Mouse (Mus musculus): Measurements from ENCODE around the gene Ecsit. TPM values are rescaled to one million over a fixed set of nuclear protein-coding genes. Genes with fewer than 3 reads are reported as not detected.

Ecsit gene
- 10 to 100 TPM in 11 of 26 experiments, 1 to 10 TPM in 15; 3.1 to 19.1 (median 7.6) TPM for total RNA-seq (2018; cell fraction: chromatin; rRNA removed)
- 10 to 100 TPM in 22 of 26 experiments, 1 to 10 TPM in 4; 6.9 to 17.7 (median 12.1) TPM for total RNA-seq (2018; cell fraction: cytosol; rRNA removed)
- total RNA-seq (2018; cell fraction: nucleus; rRNA removed) = 10 to 100 TPM in 7 of 26 experiments, 1 to 10 TPM in 19; 2.4 to 23.3 (median 6.5) TPM
- polyA plus RNA-seq (2018) = 8.1 to 14.7 TPM (median 10.0 TPM) in 3 replicates

DNA sequence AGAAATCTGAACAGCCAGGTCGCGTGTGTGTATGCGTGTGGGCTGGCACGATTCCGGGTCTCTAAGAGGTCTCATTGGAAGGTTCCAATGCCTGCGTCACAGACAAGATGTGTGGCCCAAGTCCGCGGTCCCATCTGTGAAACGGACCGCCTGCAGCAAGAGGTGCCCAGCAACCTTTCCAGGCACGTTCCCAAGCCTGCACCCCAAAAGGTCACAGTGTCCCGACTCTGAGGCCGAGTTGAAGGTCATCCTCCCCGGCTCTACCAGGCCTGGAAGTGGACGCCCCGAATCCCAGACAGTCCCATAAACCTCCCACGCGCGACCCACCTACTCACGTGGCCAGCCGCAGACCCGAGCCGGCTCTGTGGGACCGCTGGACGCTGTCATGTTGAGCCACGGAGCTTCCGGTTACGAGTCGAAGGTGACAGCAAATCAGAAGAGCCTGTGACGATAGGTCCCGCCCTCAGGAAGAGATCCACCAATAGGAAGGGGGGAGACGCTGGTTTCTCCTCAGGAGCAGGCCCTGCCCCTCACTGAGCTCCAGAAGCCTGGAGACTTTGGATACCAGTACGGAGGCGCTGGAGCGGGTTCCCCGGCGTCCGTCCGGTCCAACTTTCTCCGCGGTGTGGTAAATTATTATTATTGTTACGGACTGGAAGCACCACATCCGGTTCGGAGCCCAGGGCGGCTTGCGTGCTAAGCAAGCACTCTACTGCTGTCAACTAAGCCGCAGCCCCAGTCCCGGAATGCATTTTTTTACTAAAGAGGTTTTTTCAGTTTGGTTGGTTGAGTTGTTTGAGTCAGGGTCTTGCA lies at the start of gene Ecsit:
Gene Ecsit, minus strand, starts transcription at position 417 of the 813 bp plus-strand sequence.
- Histone ChIP-seq H3K4me3 (ENCODE audit: inconsistent target) (peak within 1 kb of the TSS; percentile 86), H3K36me3 (ENCODE audit: inconsistent target) (no peaks in the 10 kb centered on the region), H3K79me2 (ENCODE audit: inconsistent target) (no peaks in the 10 kb centered on the region), H3K27ac (peak within 1 kb of the TSS; percentile 33)
- under 1% methylated on average over 48 of the region's 48 CpGs for WGBS (ENCODE audit: missing documents)

DNA sequence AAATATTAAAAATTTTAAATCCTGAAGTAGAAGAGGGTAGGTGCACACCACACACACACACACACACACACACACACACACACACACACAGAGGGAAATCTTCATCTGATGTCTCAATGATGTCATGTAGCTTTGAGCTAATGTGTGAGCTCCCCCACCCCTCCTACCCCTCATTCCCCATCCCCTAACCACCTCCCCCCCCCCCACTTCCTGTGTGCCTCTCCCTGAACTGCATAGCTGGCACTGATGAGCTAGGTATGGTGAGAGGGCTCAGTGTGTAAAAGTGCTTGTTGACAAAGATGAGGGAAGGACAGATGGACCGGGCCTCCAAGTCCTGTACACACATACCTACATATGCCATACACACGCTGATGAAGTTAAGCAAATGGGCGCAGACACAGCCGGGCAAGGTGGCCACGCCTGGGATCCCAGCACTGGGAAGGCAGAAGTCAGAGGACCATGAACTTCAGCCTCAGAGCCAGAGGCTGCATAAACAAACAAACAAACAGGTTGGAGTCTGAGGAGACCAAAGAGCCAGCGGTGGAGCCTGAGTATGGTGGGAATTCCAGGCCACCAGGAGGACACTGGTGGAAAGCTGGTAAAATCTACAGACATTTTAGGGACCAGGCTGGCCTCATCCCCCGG lies 49.1 kb upstream of the Ecsit start:
- H3K79me2 ChIP-seq (ENCODE audit: inconsistent target) = no peaks in the 10 kb centered on the region
- H3K4me3 ChIP-seq (ENCODE audit: inconsistent target) = no peak overlapping the region
- H3K27ac ChIP-seq = no peak overlapping the region
- WGBS (ENCODE audit: missing documents) = 83% methylated on average over 7 of the region's 7 CpGs
- H3K36me3 ChIP-seq (ENCODE audit: inconsistent target) = no peaks in the 10 kb centered on the region

DNA sequence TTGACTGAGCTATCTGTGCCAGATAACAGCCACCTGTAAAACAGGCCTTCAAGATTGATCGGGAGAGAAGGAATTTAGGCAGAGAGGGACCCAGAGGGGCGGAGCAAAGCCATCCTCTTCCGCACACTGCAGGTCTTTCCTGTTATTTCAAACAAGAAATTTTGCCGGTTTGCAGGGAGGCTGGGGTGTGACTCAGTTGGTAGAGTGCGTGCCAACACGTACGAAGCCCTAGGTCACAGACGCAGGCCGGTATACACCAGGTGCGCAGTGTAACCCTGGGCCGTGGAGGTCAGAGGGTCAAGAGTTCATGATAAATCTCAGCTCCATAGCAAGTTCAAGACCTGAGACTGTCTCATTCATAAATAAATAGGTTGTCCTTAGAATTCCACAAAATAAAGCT lies 47.0 kb upstream of the Ecsit start:
- Histone ChIP-seq H3K27ac (no peak overlapping the region), H3K4me3 (ENCODE audit: inconsistent target) (no peak overlapping the region), H3K36me3 (ENCODE audit: inconsistent target) (no peaks in the 10 kb centered on the region), H3K79me2 (ENCODE audit: inconsistent target) (no peaks in the 10 kb centered on the region)
- 90% methylated on average over 11 of the region's 11 CpGs for WGBS (ENCODE audit: missing documents)

DNA sequence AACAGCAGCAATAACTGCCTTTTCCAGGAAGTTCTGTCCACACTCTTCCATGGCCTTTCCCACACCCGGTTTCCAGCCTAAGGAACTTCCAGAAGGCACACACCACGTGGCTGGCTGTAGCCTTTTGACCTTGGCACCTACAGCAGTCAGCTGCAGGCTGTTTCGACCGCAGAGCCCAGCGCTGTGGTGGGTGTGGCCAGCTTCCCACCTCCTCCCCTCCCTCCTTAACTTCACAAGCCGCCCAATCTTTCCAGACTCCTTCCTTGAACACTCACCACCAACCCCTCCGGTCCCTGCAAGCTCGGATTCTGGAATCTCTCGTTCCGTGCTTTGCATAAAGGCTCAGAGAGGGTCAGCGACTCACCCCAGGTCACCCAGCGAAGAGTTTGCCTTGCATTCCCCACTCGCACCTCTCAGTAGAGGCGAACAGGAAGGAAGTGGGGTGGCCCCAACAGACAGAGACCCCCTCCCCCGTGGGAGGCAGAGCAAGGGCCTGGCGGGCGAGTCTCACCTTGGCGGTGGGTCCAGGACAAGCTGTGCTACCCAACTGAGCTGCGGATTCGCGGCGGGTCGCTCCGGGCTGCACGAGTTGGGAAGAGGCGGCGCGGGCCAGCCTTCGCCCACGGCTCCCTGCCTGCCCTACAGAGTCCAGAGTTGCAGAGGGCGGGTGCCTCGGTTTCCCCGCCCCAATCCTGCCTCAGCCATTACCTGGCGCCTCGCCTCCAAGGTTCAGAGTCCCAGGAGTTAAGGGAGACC lies 46.2 kb upstream of the Ecsit start:
- 12% methylated on average over 34 of the region's 35 CpGs for WGBS (ENCODE audit: missing documents)
- no peaks in the 10 kb centered on the region for H3K79me2 ChIP-seq (ENCODE audit: inconsistent target)
- H3K4me3 ChIP-seq (ENCODE audit: inconsistent target) = no peak overlapping the region; the same call in 1 of the 2 replicates
- H3K27ac ChIP-seq = no peak overlapping the region
- H3K36me3 ChIP-seq (ENCODE audit: inconsistent target) = no peaks in the 10 kb centered on the region

- 62% methylated on average over 15 of the region's 15 CpGs for WGBS (ENCODE audit: missing documents)
- H3K79me2 ChIP-seq (ENCODE audit: inconsistent target) = no peaks in the 10 kb centered on the region
- H3K27ac ChIP-seq = peak overlapping the region; percentile 29
- H3K36me3 ChIP-seq (ENCODE audit: inconsistent target) = no peaks in the 10 kb centered on the region
- H3K4me3 ChIP-seq (ENCODE audit: inconsistent target) = no peak overlapping the region
Measured at GRCm38 (mm10) chr9:22125246-22126027, 40.2 kb upstream of the Ecsit start.

DNA sequence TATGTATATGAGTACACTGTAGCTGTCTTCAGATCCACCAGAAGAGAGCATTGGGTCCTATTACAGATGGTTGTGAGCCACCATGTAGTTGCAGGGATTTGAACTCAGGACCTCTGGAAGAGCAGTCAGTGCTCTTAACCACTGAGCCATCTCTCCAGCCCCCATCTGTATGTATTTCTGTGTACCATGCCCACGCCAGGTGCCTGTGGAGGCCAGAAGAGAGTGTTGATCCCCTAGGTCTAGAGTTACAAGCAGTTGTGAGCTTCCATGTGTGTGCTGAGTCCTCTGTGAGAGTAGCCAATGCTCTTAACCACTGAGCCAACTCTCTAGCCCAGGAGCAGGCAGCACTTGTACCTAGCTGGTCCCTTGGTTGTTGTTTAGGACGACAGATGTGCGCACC lies 38.9 kb upstream of the Ecsit start:
- H3K79me2 ChIP-seq (ENCODE audit: inconsistent target) = no peaks in the 10 kb centered on the region
- H3K36me3 ChIP-seq (ENCODE audit: inconsistent target) = no peaks in the 10 kb centered on the region
- H3K4me3 ChIP-seq (ENCODE audit: inconsistent target) = no peak overlapping the region
- 98% methylated on average over 3 of the region's 3 CpGs for WGBS (ENCODE audit: missing documents)
- no peak overlapping the region for H3K27ac ChIP-seq

- 86% methylated on average over 5 of the region's 7 CpGs for WGBS (ENCODE audit: missing documents)
- Histone ChIP-seq H3K36me3 (ENCODE audit: inconsistent target) (no peaks in the 10 kb centered on the region), H3K79me2 (ENCODE audit: inconsistent target) (no peaks in the 10 kb centered on the region), H3K27ac (no peak overlapping the region), H3K4me3 (ENCODE audit: inconsistent target) (no peak overlapping the region)
Measured at GRCm38 (mm10) chr9:22123069-22123609, 37.9 kb upstream of the Ecsit start.

DNA sequence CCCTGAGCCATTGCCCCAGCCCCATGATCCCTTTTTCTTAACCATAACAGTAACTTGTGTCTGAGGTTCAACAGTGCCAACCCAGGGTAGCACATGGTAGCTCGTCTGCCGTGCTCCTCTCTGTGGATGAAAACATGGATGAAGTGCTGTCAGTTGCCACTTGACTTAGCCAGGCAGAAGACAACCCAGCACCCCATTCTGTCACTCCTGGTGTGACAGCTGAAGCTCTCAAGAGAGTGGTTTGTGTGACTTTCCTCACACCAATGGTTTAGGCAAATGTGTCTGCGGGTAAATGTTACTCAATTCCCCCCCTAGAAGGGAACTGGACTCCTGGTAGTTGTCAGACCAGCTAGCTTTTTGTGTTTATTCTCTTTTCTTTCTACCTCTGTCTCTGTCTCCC lies 36.8 kb upstream of the Ecsit start:
- WGBS (ENCODE audit: missing documents) = 73% methylated on average over 3 of the region's 3 CpGs
- Histone ChIP-seq H3K36me3 (ENCODE audit: inconsistent target) (no peaks in the 10 kb centered on the region), H3K27ac (no peak overlapping the region), H3K79me2 (ENCODE audit: inconsistent target) (no peaks in the 10 kb centered on the region), H3K4me3 (ENCODE audit: inconsistent target) (no peak overlapping the region)

DNA sequence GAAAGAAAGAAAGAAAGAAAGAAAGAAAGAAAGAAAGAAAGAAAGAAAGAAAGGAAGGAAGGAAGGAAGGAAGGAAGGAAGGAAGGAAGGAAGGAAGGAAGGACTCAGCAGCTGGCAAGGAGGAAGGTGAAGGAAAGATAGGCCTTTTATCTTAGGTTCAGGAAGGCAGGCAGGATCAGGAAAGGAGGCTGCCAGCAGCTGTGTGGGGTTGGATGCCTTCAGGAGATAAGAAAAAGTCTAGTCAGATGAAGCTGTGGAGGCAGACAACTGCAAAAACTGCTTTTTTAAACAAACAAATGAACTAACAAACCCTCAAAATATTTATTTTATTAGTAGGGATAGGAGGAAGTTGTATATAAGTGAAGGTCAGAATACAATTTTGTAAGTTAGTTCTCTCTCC lies 36.3 kb upstream of the Ecsit start:
- no peak overlapping the region for H3K27ac ChIP-seq

GRCm38 (mm10) chr9:22119543-22119942 lies 34.3 kb upstream of the Ecsit start:
- H3K79me2 ChIP-seq (ENCODE audit: inconsistent target) = peaks cover 22% of the 10 kb centered on the region
- H3K36me3 ChIP-seq (ENCODE audit: inconsistent target) = no peaks in the 10 kb centered on the region
- H3K27ac ChIP-seq = peak overlapping the region; percentile 90
- H3K4me3 ChIP-seq (ENCODE audit: inconsistent target) = no peak overlapping the region
- 5% methylated on average over 4 of the region's 4 CpGs for WGBS (ENCODE audit: missing documents)

More for the DNA sequence above, 36.3 kb upstream of the Ecsit start:
- no peak overlapping the region for H3K4me3 ChIP-seq (ENCODE audit: inconsistent target)
- no peaks in the 10 kb centered on the region for H3K36me3 ChIP-seq (ENCODE audit: inconsistent target)
- H3K79me2 ChIP-seq (ENCODE audit: inconsistent target) = peaks cover 2% of the 10 kb centered on the region

DNA sequence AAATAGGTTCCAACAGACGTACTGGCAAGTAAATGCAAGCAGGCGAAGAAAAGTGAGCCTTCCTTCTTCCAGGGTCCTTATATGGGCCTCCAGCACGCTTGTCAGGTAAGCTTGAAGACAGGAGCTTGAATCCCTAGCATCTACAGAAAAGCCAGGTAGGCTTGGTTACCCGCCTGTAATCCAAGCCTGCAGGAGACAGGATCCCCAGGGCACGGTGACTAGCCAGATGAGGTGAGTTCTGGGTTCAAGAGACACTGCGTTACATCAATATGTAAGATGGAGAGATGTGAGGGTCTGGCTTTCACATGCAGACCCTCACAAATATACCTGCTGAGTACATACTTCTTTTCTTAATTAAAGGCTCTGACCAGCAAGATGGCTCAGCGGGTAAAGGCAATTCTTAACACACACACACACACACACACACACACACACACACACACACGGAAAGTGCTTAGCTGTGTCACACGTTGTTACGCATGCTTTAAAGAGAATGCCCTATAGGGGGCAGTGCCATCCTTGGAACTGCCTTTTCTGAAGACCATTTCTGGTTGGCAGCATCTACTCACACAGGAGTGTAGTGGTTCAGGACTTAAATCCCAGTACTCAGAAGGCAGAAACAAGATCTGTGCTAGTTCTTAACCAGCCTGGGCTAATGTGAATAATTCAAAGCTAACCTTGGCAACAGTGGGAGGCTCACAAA lies 32.7 kb upstream of the Ecsit start:
- Histone ChIP-seq H3K4me3 (ENCODE audit: inconsistent target) (peak overlapping the region; percentile 80; the same call in 1 of the 2 replicates), H3K79me2 (ENCODE audit: inconsistent target) (peaks cover 31% of the 10 kb centered on the region), H3K27ac (peak overlapping the region; percentile 37), H3K36me3 (ENCODE audit: inconsistent target) (peaks cover 10% of the 10 kb centered on the region)
- WGBS (ENCODE audit: missing documents) = 60% methylated on average over 7 of the region's 10 CpGs

DNA sequence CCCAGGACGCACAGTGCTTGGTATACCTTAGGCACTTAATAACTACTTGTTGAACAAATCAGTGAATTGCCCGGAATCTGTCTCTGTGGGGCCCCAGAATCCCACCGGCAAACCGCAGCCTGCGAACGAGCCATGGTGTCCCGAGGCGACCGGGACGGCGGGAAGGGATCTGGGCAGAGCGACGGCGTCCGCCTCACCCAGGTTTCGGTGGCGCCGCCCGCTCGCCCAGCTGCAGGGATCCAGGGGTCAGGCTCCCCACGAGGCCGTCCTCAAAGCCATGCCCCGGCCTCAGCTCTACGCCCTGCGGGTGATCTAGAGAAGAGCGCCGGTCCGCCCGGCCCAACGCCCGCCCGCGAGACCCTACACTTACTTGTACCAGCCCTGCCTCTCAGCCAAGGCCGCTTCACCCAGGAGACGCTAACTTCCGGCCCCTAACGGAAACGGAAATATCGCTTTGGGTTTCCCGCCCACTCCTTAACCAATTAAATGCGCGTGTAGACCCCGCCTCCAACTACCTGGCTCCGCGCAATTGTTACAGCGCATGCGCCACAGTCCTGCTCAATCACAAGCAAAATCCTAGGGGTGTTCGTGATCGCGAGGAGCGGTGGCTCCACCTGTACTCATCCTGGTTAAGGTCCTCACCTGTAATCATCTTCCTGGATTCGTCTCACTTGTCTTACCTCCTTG lies 31.6 kb upstream of the Ecsit start, which contains the start of gene Elof1:
Gene Elof1, minus strand, starts transcription at position 433 of the 687 bp plus-strand sequence.
- peak within 1 kb of the TSS; percentile 80 for H3K4me3 ChIP-seq (ENCODE audit: inconsistent target)
- under 1% methylated on average over 50 of the region's 52 CpGs for WGBS (ENCODE audit: missing documents)
- H3K79me2 ChIP-seq (ENCODE audit: inconsistent target) = peaks cover 31% of the 10 kb centered on the region
- H3K36me3 ChIP-seq (ENCODE audit: inconsistent target) = peaks cover 21% of the 10 kb centered on the region
- peak within 1 kb of the TSS; percentile 37 for H3K27ac ChIP-seq

- H3K4me3 ChIP-seq (ENCODE audit: inconsistent target) = peak overlapping the region; percentile 80
- H3K27ac ChIP-seq = no peak overlapping the region
- peaks cover 28% of the 10 kb centered on the region for H3K36me3 ChIP-seq (ENCODE audit: inconsistent target)
- peaks cover 31% of the 10 kb centered on the region for H3K79me2 ChIP-seq (ENCODE audit: inconsistent target)
- WGBS (ENCODE audit: missing documents) = 29% methylated on average over 15 of the region's 15 CpGs
Measured at GRCm38 (mm10) chr9:22116086-22116485, 30.8 kb upstream of the Ecsit start.
